Mouse (Mus musculus) B cell, adult 2 months (primary cell): ENCODE results near the gene Oser1.

ENCODE experiments used
- DNase-seq, 2 experiments: peaks; one replicate each; pipeline ENCODE4 v3.0.0; 2022

Oser1 gene

GRCm38 (mm10) chr2:163399222-163399621 is 25.3 kb downstream of the Oser1 start:
- DNase-seq = no peak

- DNase-seq = no peak
These were observed 25.7 kb downstream of the Oser1 start for GRCm38 (mm10) chr2:163398770-163399169.

GRCm38 (mm10) chr2:163397905-163398304 is 26.6 kb downstream of the Oser1 start, which contains the start of gene Jph2:
Gene Jph2, minus strand, starts transcription at chr2:163397993.
- no peak for DNase-seq

- DNase-seq = no peak
These were observed 27.4 kb downstream of the Oser1 start for GRCm38 (mm10) chr2:163397071-163397470.

GRCm38 (mm10) chr2:163394977-163395376 is 29.5 kb downstream of the Oser1 start:
- no peak for DNase-seq

GRCm38 (mm10) chr2:163393976-163394375 is 30.5 kb downstream of the Oser1 start:
- no peak for DNase-seq

- no peak for DNase-seq
These were observed 31.3 kb downstream of the Oser1 start for GRCm38 (mm10) chr2:163393241-163393640.

GRCm38 (mm10) chr2:163392436-163392835 is 32.1 kb downstream of the Oser1 start:
- no peak for DNase-seq

GRCm38 (mm10) chr2:163386423-163387190 is 37.9 kb downstream of the Oser1 start:
- no peak for DNase-seq

- DNase-seq = no peak
These were observed 39.4 kb downstream of the Oser1 start for GRCm38 (mm10) chr2:163385126-163385525.

- no peak for DNase-seq
These were observed 43.3 kb downstream of the Oser1 start for GRCm38 (mm10) chr2:163381246-163381645.

- no peak for DNase-seq
These were observed 45.1 kb downstream of the Oser1 start for GRCm38 (mm10) chr2:163379366-163379765.

GRCm38 (mm10) chr2:163376082-163376481 is 48.4 kb downstream of the Oser1 start:
- DNase-seq = no peak

- DNase-seq = no peak
These were observed 49.0 kb downstream of the Oser1 start for GRCm38 (mm10) chr2:163375468-163375867.

- no peak for DNase-seq
These were observed 51.9 kb downstream of the Oser1 start for GRCm38 (mm10) chr2:163372627-163373026.

- DNase-seq = no peak
These were observed 54.3 kb downstream of the Oser1 start for GRCm38 (mm10) chr2:163370175-163370574.

GRCm38 (mm10) chr2:163364785-163365541 is 59.5 kb downstream of the Oser1 start:
- no peak for DNase-seq

- DNase-seq = no peak
These were observed 61.3 kb downstream of the Oser1 start for GRCm38 (mm10) chr2:163362940-163363921.

GRCm38 (mm10) chr2:163360858-163361623 is 63.5 kb downstream of the Oser1 start:
- DNase-seq = no peak

GRCm38 (mm10) chr2:163359253-163359652 is 65.2 kb downstream of the Oser1 start:
- no peak for DNase-seq

GRCm38 (mm10) chr2:163358662-163359061 is 65.8 kb downstream of the Oser1 start:
- no peak for DNase-seq
